Mouse (Mus musculus) midbrain, embryonic 12.5 days (tissue): ENCODE measurements around the gene Pianp. TPM values are rescaled to one million over a fixed set of nuclear protein-coding genes. Genes with fewer than 3 reads are reported as not detected.

Experiments used
- ATAC-seq: fragments of 200-750 bp; cut with Nextera tagmentation; 2 replicates; pipeline ENCODE4 v1.8.0; 2017; ENCODE audit warnings: low read depth, moderate TSS enrichment, moderate library complexity; ENCODE audit not compliant: low FRiP score
- H3K27ac ChIP-seq: fragments of 300-500 bp; sonication (generic); replicated peaks from 2 replicates; pipeline ENCODE4 v1.5.1; 2016; ENCODE audit warnings: mild to moderate bottlenecking
- H3K27me3 ChIP-seq: fragments of 300-500 bp; sonication (generic); 2 replicates; pipeline ENCODE4 v1.6.1; 2016; ENCODE audit warnings: mild to moderate bottlenecking
- H3K36me3 ChIP-seq: fragments of 300-500 bp; sonication (generic); 2 replicates; pipeline ENCODE4 v1.6.1; 2016
- H3K4me1 ChIP-seq: fragments of 300-500 bp; sonication (generic); 2 replicates; pipeline ENCODE4 v1.6.1; 2016
- H3K4me2 ChIP-seq: fragments of 300-500 bp; sonication (generic); replicated peaks from 2 replicates; pipeline ENCODE4 v1.6.1; 2016; ENCODE audit warnings: mild to moderate bottlenecking, moderate library complexity
- H3K4me3 ChIP-seq: fragments of 300-500 bp; sonication (generic); 2 replicates; pipeline ENCODE4 v1.5.1; 2016; ENCODE audit warnings: mild to moderate bottlenecking
- H3K9ac ChIP-seq: fragments of 300-500 bp; sonication (generic); replicated peaks from 2 replicates; pipeline ENCODE4 v1.6.1; 2016; ENCODE audit warnings: mild to moderate bottlenecking, moderate library complexity
- H3K9me3 ChIP-seq: fragments of 300-500 bp; sonication (generic); 2 replicates; pipeline ENCODE4 v1.6.1; 2016; ENCODE audit warnings: mild to moderate bottlenecking
- WGBS: fragments of 180-500 bp; shearing (Covaris S2); methylation state at CpG from one replicate; pipeline ENCODE4 v1.1.7; 2016; 5-methylcytosine and 5-hydroxymethylcytosine counted together
- polyA plus RNA-seq: library from polyadenylated mRNA; unstranded; fragments of >200 nt; fragmentation: Nextera tagmentation; extraction: Ambion mirVana; gene quantifications from 2 replicates; pipeline ENCODE4 v1.2.1, GENCODE M21; 2016

Gene Pianp
- 6.7 and 7.7 TPM in 2 replicates for polyA plus RNA-seq

DNA sequence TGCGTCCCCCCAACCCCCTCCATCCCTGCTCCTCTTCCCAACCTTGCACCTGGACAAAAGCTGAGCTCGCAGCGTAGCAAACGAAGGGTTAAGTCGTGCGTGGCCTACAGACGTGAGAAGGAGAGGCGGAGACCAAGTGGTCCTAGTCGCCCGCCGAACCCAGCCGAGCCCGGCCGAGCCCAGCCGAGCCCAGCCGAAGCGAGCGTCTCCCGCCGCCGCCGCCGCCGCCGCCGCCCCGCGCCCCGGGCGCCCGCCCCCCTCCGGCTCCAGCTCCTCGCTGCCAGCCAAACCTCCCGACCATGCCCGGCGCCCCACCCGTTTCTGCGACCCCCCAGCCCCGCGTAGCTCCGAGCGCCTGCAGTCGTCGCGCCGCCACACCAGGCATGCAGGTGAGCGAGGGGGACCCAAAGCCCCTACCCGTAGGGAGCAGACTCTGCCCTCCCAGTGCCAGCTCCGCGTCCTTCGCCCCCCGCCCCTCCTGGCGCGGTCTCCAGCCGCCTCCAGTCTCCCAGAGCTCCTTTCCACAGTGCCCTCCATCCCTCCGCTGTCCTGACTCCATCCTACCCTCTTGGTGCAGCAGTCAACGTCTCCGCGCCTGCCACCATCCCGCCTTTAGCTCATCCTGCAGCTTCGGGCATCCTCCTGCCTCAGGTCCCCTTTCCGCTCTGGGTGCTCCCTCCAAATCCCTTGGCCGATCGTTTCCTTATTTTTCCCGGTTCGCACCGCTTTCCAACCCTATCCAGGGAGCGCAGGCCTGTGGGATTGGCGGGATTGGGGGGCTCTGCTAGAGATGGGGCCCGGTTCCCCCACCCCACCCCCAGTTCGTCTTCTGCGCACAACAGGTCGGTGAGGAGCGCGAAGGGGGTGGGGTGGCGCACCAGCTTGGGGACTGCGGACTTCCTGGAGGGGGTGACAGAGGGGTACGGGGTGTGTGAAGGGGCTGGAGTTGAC, at the start of gene Pianp:
Pianp (plus strand) TSS at position 144 of the 951 bp plus-strand sequence.
- Histone ChIP-seq H3K4me3 (peak within 1 kb of the TSS; percentile 70), H3K9ac (peak within 1 kb of the TSS; percentile 78), H3K4me1 (peaks cover 19% of the 10 kb centered on the region), H3K27me3 (peaks cover 97% of the 10 kb centered on the region), H3K9me3 (no peaks in the 10 kb centered on the region), H3K36me3 (no peaks in the 10 kb centered on the region), H3K4me2 (peak within 1 kb of the TSS; percentile 99), H3K27ac (no peak within 1 kb of the TSS)
- 1% methylated on average over 66 of the region's 78 CpGs for WGBS
- peak; percentile 75 for ATAC-seq

DNA sequence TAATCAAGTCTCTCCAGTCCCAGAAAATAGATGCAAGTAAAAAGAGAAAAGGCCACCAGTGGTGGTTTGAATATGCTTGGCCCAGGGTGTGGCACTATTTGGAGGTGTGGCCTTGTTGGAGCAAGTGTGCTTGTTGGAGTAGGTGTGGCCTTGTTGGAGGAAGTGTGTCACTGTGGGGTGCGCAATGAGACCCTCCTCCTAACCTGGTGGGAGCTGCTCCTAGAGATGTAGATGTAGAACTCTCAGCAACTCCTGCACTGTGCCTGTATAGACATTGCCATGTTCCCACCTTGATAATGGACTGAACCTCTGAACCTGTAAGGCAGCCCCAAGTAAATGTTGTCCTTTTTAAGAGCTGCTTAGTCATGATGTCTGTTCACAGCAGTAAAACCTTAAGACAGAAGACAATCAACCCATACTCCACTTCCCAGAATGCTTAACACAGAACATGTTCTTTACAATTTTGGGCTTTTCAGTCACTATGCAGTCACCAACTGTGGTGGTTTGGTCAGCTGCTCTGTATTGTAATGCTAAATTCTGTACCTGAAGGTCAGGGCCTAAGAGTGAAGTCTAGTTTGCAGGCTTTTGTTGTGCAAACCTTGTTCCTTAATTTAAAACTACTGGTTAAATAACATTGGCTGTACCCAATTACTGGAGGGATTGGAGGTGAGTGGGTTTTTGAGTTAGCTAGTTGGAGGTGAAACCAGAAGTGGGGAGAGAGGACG, 42.3 kb upstream of the Pianp start:
- WGBS = 88% methylated on average over 2 of the region's 2 CpGs
- Histone ChIP-seq H3K4me2 (no peak overlapping the region), H3K27me3 (no peaks in the 10 kb centered on the region), H3K4me3 (no peak overlapping the region), H3K9ac (no peak overlapping the region), H3K4me1 (no peaks in the 10 kb centered on the region), H3K27ac (no peak overlapping the region), H3K9me3 (no peaks in the 10 kb centered on the region), H3K36me3 (peaks cover 29% of the 10 kb centered on the region)
- no peak for ATAC-seq

DNA sequence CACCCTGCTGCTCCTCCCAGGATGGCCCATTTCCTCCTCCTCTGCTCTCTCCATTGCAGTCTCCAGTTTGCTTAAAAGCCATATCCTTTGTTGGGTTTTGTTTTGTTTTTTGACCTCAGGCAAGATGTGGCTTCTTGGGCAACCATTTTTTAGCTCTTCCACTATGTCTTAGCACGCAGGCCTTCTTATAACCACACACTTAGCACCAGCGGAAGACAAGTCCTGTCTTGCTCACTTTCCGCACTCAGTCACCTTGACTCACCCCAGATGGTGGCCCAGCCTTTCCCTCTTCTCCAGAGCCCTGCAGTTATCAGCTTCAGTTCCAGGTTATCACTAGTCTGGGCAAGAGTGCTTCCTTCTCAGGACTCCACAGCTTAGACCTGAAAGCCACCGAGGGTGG, 41.3 kb upstream of the Pianp start:
- no peak for ATAC-seq
- no peaks in the 10 kb centered on the region for H3K4me1 ChIP-seq
- no peak overlapping the region for H3K4me3 ChIP-seq
- no peak overlapping the region for H3K9ac ChIP-seq
- no peaks in the 10 kb centered on the region for H3K27me3 ChIP-seq
- H3K9me3 ChIP-seq = no peaks in the 10 kb centered on the region
- H3K36me3 ChIP-seq = peaks cover 39% of the 10 kb centered on the region
- no peak overlapping the region for H3K4me2 ChIP-seq
- H3K27ac ChIP-seq = no peak overlapping the region
- WGBS = 96% methylated on average over 4 of the region's 4 CpGs

DNA sequence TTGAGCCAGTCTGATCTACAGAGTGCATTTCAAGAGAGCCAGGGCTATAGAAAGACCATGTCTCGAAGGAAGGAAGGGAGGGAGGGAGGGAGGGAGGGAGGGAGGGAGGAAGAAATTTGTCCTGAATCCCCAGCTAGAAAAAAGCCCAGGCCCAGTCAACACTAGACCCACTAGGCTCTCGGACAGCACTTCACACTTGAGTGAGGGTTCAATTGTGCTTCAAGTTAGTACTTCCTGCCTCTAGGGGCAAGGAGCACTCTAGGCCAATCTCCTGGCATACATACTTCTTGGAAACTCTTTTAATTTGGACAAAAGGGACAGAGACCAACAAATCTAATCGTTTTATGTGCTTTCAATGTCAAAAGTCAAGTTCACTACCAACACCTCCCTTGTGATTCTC, 38.4 kb upstream of the Pianp start:
- H3K9ac ChIP-seq = no peak overlapping the region
- H3K4me2 ChIP-seq = no peak overlapping the region
- no peaks in the 10 kb centered on the region for H3K27me3 ChIP-seq
- H3K36me3 ChIP-seq = peaks cover 67% of the 10 kb centered on the region
- 91% methylated on average over 2 of the region's 3 CpGs for WGBS
- no peaks in the 10 kb centered on the region for H3K9me3 ChIP-seq
- H3K4me1 ChIP-seq = no peaks in the 10 kb centered on the region
- H3K27ac ChIP-seq = no peak overlapping the region
- H3K4me3 ChIP-seq = no peak overlapping the region
- no peak for ATAC-seq

DNA sequence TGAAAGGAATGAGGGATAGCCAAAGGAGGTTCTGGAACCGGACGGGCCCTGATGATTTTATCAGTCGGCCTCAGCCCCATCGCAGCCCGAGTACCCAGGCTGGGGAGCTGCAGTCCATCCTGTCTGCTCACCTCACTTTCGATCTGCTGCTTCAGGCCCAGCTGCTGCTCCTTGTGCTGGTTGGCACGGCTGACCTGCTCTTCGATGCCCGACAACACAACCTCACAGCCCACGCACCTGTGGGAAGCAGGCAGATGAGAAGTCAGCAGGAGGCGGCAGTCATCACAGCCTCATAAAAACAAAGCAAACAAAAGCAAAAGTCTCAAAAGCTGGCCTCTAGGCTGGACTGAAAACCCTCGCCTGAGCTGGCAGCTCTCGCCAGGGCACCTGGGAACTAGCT, 36.5 kb upstream of the Pianp start:
- Histone ChIP-seq H3K4me3 (no peak overlapping the region), H3K27me3 (no peaks in the 10 kb centered on the region), H3K9me3 (no peaks in the 10 kb centered on the region), H3K9ac (no peak overlapping the region), H3K27ac (no peak overlapping the region), H3K4me2 (no peak overlapping the region), H3K4me1 (peaks cover 9% of the 10 kb centered on the region), H3K36me3 (peaks cover 67% of the 10 kb centered on the region)
- WGBS = 89% methylated on average over 13 of the region's 13 CpGs
- ATAC-seq = no peak

DNA sequence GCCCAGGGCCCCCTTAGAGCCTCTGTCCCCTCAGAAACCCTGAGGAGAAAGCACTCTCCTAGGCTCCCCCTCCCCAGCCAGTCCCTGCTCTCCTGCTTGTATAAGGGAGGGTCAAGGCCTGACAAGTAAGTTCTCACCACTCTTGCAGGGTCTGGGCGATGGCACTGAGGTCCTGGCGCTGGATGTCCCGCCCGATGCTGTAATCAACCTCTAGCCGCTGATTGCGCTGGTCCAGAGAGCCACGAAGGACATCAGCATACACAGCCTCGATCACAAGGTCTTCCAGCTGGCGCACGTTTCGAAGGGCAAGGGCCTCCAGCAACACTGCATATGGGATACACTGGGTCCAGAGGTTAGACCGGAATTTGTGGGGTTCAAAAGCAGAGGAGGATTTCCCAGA, 35.5 kb upstream of the Pianp start:
- Histone ChIP-seq H3K4me1 (peaks cover 11% of the 10 kb centered on the region), H3K27ac (no peak overlapping the region), H3K4me3 (no peak overlapping the region), H3K4me2 (no peak overlapping the region), H3K27me3 (no peaks in the 10 kb centered on the region), H3K9me3 (no peaks in the 10 kb centered on the region), H3K9ac (no peak overlapping the region), H3K36me3 (peaks cover 63% of the 10 kb centered on the region)
- WGBS = 97% methylated on average over 12 of the region's 12 CpGs
- no peak for ATAC-seq

DNA sequence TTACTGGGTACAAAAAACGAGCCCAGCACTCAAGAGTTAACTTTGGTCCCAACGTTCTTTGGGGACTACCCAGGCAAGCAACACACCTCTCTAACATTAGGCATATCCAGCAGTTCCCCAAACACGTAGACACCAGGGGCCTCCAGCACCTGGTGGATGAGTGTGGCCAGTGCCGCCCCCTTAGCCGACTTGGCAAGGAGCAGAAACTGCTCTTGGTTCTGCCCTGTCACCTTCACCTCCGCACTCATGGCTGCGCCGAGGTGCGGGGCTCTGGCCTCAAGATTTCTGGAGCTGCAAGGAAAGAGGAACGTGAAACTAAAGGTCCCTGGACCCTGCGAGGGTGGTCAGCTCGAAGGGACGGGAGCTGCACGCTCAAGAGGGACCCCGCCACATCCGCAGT, 31.9 kb upstream of the Pianp start:
- H3K27ac ChIP-seq = peak overlapping the region; percentile 87
- 43% methylated on average over 16 of the region's 16 CpGs for WGBS
- no peaks in the 10 kb centered on the region for H3K27me3 ChIP-seq
- ATAC-seq = peak; percentile 42; the same call in 1 of the 2 replicates
- H3K4me1 ChIP-seq = peaks cover 17% of the 10 kb centered on the region
- H3K9me3 ChIP-seq = no peaks in the 10 kb centered on the region
- H3K9ac ChIP-seq = peak overlapping the region; percentile 81
- peaks cover 41% of the 10 kb centered on the region for H3K36me3 ChIP-seq
- H3K4me2 ChIP-seq = peak overlapping the region; percentile 91
- peak overlapping the region; percentile 68 for H3K4me3 ChIP-seq

DNA sequence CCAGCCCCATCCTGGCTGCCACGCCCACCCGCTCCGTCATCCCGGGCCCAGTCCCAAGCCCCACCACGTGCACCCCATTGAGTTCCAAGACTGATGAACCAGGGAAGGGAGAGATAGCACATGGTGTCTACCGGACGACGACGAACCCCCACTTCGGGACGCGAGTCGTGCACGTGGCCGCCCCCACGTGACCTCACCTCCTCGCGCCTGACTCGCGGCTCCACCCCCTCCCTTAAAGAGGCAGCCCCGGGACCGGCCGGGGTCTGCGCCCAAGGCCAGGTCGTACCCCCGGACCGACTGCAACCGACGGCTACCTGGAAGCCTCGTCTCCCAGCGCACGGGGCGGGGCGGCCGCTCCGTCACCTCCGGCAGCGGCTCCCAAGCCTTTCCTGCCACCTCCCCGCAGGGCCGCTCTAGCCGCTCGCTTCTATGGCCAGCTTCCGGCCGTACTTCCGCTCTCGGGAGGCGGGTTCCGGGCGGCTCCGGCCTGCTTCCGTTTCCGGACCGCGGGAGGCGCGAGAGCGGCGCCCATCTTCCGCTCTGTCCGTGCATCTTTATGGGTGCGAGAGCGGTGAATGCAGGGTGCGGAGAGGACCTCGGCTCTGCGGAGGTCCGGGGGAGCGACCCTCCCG, 31.3 kb upstream of the Pianp start, which contains the start of gene Cops7a:
Cops7a (minus strand) TSS at position 451 of the 632 bp plus-strand sequence.
- Histone ChIP-seq H3K4me1 (peaks cover 17% of the 10 kb centered on the region), H3K4me2 (peak within 1 kb of the TSS; percentile 91)
- ATAC-seq = peak; percentile 95

DNA sequence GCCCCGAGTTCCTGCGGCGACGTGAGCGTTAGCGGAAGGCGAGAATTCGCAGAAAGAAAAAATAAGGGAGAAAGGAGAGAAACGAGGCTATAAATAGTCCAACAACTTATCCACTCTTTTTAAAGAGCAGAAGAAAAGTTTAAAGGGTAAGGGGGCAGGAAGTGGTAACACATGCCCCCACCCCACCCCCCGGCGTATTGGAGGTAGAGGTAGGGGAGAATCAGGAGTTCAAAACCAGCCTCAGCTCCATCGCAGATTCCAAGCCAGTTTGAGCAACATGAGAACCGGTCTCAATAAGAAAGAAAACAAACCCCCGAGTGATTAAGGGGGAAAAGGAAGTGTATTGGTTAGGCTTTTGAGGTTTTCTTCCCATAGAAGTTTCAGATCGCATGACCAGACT, 30.7 kb upstream of the Pianp start:
- ATAC-seq = peak; percentile 12; the same call in 1 of the 2 replicates

More for the DNA sequence above, 31.3 kb upstream of the Pianp start, which contains the start of gene Cops7a:
- peak within 1 kb of the TSS; percentile 81 for H3K9ac ChIP-seq
- H3K36me3 ChIP-seq = peaks cover 36% of the 10 kb centered on the region
- peak within 1 kb of the TSS; percentile 87 for H3K27ac ChIP-seq
- H3K9me3 ChIP-seq = no peaks in the 10 kb centered on the region
- peak within 1 kb of the TSS; percentile 68 for H3K4me3 ChIP-seq
- under 1% methylated on average over 67 of the region's 68 CpGs for WGBS
- no peaks in the 10 kb centered on the region for H3K27me3 ChIP-seq

DNA sequence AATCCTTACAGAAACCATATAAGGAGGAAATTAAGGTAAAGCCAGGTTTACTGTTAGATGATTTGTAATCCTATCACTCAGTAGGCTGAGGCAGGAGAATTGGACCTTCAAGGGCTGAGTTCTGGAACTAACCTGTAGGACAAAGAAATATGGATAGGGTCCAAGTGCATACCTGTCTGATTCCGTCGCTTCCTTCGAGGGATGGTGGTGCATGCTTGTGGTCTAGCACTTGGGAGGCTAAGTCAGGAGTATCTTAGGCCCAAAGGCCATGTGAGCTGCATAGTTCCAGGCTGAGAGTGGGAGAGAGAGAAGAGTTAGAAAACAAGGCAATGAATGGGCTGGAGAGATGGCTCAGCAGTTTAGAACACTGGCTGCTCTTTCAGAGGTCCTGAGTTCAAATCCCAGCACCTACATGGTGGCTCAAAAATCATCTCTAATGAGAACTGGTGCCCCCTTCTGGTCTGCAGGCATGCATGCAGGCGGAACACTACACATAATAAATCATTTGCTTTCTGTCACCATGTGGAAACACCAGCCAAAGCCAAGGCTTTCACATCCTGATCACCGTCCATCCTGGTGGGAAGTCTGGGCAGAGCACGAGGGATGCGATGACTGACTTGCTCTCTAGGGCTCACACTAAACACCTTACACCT, 29.9 kb upstream of the Pianp start:
- Histone ChIP-seq H3K27me3 (no peaks in the 10 kb centered on the region), H3K9me3 (no peaks in the 10 kb centered on the region), H3K27ac (no peak overlapping the region), H3K4me3 (peak overlapping the region; percentile 68; the same call in 1 of the 2 replicates), H3K4me1 (peaks cover 17% of the 10 kb centered on the region), H3K4me2 (peak overlapping the region; percentile 91), H3K9ac (no peak overlapping the region), H3K36me3 (peaks cover 22% of the 10 kb centered on the region)
- 97% methylated on average over 7 of the region's 7 CpGs for WGBS
- ATAC-seq = no peak

More for the DNA sequence above, 30.7 kb upstream of the Pianp start:
- peaks cover 17% of the 10 kb centered on the region for H3K4me1 ChIP-seq
- H3K9ac ChIP-seq = peak overlapping the region; percentile 81
- H3K27me3 ChIP-seq = no peaks in the 10 kb centered on the region
- peak overlapping the region; percentile 87 for H3K27ac ChIP-seq
- H3K36me3 ChIP-seq = peaks cover 30% of the 10 kb centered on the region
- peak overlapping the region; percentile 68 for H3K4me3 ChIP-seq
- no peaks in the 10 kb centered on the region for H3K9me3 ChIP-seq
- peak overlapping the region; percentile 91 for H3K4me2 ChIP-seq
- WGBS = 18% methylated on average over 15 of the region's 15 CpGs

DNA sequence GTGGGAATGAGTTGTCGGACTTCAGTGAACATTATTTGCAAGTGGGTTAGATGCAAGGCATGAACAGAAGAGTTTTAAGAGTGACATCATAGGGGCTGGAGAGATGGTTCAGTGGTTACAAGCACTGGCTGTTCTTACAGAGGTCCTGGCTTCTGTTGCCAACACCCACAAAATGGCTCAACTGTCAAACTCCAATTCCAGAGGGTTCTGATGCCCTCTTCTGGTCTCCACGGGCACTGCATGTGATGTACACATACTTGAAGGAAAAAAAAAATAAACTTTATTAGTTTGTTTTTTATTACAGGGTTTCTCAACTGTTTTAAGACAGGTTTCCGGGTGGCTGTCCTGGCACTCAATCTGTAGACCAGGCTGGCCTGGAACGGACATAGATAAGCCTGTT, 28.7 kb upstream of the Pianp start:
- H3K36me3 ChIP-seq = peaks cover 10% of the 10 kb centered on the region; the same call in 1 of the 2 replicates
- H3K27ac ChIP-seq = no peak overlapping the region
- no peaks in the 10 kb centered on the region for H3K27me3 ChIP-seq
- no peak overlapping the region for H3K4me3 ChIP-seq
- H3K4me2 ChIP-seq = no peak overlapping the region
- no peak overlapping the region for H3K9ac ChIP-seq
- 76% methylated on average over 4 of the region's 4 CpGs for WGBS
- ATAC-seq = no peak
- no peaks in the 10 kb centered on the region for H3K9me3 ChIP-seq
- peaks cover 17% of the 10 kb centered on the region for H3K4me1 ChIP-seq
